Mouse (Mus musculus) left cerebral cortex, postnatal 25 days (tissue): Measurements from ENCODE around the gene Rab6a. TPM values are rescaled to one million over a fixed set of nuclear protein-coding genes. Genes with fewer than 3 reads are reported as not detected.

Source experiments
- DNase-seq, 2 experiments: peaks; one replicate each; pipeline ENCODE4 v3.0.0; 2022; ENCODE audit warnings: low spot score in 2 of 2, mixed read lengths in 1 of 2
- intact Hi-C: fragments of 180-260 bp; cut with DNase I; formaldehyde crosslinking; loops from one replicate; pipeline ENCODE4 v1.15.1; 2025
- total RNA-seq, 2 experiments: library from RNA; stranded (reverse); gene quantifications; 2 replicates each; pipeline ENCODE4 v1.2.3; 2021

Rab6a gene
- total RNA-seq, 2 experiments from 2014 or later, result 394 to 433 TPM

DNA sequence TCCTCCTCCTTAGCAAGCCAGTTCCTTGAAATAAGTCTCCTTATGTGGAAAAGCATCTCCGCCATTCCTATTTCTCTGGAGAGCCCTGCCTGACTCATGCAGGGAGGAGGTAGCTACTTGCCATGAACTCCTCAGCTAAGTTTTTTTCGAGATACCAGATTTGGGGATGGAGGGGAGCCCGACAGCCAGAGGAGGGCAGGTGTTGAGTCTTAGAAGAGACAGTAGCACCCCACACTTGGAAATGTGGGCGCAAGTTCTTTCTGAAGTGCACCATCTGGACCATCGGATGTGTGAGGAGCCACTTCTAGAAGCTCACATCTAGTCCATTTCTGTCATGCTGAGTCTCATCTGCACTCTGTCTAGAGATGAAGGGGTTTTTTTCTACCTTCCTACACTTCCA is 63.4 kb downstream of the Rab6a start:
- intact Hi-C loops, result loop anchor here (2.0 kb wide), 1 partner anchor 70 kb away; no protein-coding TSS in a partner anchor
- DNase-seq, result peak in 1 of 2 experiments; percentile 95

DNA sequence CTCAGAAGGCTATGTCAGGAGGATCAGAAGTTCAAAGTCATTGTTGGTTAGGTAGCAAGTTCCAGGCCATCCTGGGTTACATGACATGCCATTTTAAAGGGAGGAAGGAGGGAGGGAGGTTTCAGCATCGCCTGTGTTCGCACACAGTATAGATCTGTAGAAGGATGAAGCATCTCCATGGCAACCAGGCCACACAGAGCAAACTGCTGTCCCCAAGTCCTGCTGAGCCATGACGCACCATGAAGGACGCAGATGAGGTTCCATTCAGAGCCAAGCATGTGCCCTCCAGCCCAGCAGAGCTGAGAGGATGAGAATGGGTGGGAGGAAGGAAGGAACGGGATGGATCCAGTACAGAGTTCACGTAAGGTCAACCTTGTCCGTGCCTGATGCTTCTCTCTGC is 66.2 kb downstream of the Rab6a start:
- no peak for DNase-seq
- intact Hi-C loops, result no loop called here

DNA sequence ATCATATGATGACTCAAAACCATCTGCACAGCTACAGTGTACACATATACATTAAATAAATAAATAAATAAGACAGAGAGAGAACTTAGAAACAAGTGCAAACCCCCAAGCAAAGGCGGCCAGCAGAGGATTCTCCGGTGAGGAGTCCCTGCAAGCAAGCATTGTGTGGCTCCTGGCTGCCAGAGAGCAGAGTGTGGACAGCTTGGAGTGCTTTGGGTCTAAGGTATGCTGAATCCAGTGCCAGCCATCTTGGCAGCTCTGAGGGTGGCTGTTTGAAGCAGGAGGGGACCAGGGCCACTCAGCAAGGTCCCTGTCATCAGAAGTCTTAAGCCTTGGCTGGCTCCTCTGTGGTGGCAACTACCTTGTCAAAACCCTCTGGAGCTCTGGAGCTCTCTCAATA is 67.7 kb downstream of the Rab6a start:
- intact Hi-C loops, result no loop called here
- no peak for DNase-seq

GRCm38 (mm10) chr7:100678052-100678451 is 70.8 kb downstream of the Rab6a start:
- intact Hi-C loops, result no loop called here

GRCm38 (mm10) chr7:100678948-100679880 is 72.0 kb downstream of the Rab6a start:
- intact Hi-C loops, result no loop called here
- DNase-seq, result no peak

More at GRCm38 (mm10) chr7:100678052-100678451, 70.8 kb downstream of the Rab6a start:
- DNase-seq, result no peak

DNA sequence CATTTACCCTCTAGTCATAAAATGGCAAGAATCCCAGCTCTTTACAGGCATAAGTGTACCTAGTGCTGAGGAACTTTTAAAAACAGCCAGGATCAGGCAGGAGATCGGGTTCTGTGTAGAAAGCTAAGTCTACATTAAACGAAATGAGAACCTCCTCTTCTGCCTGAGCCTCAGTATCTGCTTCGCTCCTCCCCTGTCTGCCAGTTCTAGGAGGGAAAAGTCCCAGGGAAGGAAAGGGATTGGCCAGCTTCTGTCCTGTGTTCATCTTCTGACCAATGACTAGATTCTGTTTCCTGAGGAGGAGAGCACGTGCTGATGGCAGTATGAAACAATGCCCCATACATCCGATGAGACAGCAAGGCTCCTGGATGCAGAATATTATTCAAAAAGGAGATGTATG is 73.9 kb downstream of the Rab6a start:
- DNase-seq, result peak; percentile 13 to 63
- intact Hi-C loops, result no loop called here

DNA sequence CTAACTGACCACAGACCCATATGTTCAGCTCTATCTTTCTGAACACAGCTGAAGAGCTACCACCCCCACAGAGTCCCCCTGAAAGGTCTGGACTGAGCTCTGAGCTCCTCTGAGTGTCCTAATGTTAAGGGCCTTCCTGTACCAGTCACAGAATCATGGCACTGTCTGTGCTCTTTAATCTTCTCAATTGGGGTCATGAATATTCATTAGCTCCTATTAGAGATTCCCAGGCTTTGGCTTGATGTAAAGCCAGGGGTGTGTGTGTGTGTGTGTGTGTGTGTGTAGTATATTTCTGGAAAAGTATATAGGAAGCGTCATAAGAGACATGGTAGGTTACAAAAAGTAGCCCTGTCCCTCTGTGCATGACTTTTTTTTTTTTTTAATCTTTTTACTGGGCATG is 76.0 kb downstream of the Rab6a start:
- DNase-seq, result no peak
- intact Hi-C loops, result no loop called here

GRCm38 (mm10) chr7:100684081-100684480 is 76.9 kb downstream of the Rab6a start:
- intact Hi-C loops, result loop anchor here (2.0 kb wide), 2 partner anchors 39 to 163 kb away; no protein-coding TSS in a partner anchor
- DNase-seq, result no peak

GRCm38 (mm10) chr7:100684538-100684937 is 77.3 kb downstream of the Rab6a start:
- peak; percentile 72 to 73 for DNase-seq
- intact Hi-C loops, result loop anchor here (2.0 kb wide), 2 partner anchors 40 to 164 kb away; no protein-coding TSS in a partner anchor

DNA sequence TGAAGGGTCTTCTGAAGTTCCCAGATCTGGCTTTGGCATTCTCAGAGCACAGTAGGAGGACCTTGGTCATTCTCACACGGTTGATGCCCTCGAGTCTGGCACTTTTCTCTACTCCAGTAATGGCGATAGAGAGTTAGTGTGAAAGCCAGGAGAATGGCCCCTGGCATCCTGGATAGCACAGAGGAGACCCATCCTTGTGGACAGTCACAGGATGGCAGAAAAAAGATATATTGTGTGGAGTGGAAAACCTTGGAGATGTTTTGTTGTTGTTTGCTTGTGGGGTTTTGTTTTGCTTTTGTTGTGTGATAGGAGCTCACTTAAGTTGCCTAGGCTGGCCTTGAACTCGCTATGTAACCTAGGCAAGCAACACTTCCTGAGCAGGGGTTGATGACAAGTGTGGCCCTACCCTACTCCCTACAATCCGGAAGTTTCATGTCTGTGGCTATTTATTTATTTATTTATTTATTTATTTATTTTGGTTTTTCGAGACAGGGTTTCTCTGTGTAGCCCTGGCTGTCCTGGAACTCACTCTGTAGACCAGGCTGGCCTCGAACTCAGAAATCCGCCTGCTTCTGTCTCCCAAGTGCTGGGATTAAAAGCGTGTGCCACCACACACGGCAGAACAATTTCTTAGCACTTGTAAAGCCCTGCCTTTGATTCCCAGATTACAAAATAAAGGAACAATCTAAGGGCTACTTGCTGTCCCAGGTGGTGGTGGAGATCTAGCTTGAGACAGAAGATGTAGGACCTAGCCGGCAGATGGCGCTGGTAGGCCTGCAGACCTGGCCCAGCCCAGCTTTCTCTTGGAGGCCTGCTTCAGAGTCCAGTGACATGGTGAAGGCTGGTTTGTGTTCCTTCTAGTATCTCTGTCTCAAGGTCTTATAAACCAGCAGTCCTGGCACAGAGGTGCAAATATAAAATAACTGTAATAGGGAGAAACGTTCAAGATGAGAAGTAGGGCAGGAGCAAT is 78.1 kb downstream of the Rab6a start:
- intact Hi-C loops, result loop anchor here (2.0 to 5.0 kb wide), 4 partner anchors 41 to 165 kb away; no protein-coding TSS in a partner anchor
- peak; percentile 64 to 70 for DNase-seq

GRCm38 (mm10) chr7:100688471-100688870 is 81.3 kb downstream of the Rab6a start:
- intact Hi-C loops, result loop anchor here (5.0 kb wide), 2 partner anchors 109 to 129 kb away; no protein-coding TSS in a partner anchor
- no peak for DNase-seq

Other genes starting within 250 kb of the Rab6a start
- 10 to 100 TPM; 20.4 to 21.5 TPM for gene C2cd3, start 235.2 kb upstream of the Rab6a start, total RNA-seq
- 100 to 1,000 TPM; 202 to 218 TPM for gene Ppme1, start 235.1 kb upstream of the Rab6a start, total RNA-seq
- 1 to 10 TPM; 2.4 to 2.5 TPM for gene Ucp3, start 134.4 kb upstream of the Rab6a start, total RNA-seq
- gene Ucp2, start 114.1 kb upstream of the Rab6a start, total RNA-seq, result 10 to 100 TPM; 77.1 to 78.9 TPM
- under 1 TPM; 0.25 to 0.60 TPM for gene Dnajb13, start 92.5 kb upstream of the Rab6a start, total RNA-seq
- 10 to 100 TPM; 10.2 to 11.2 TPM for gene Coa4, start 70.3 kb upstream of the Rab6a start, total RNA-seq
- 10 to 100 TPM; 64.9 to 66.2 TPM for gene Mrpl48, start 891 bp downstream of the Rab6a start, total RNA-seq
- 100 to 1,000 TPM; 111 to 128 TPM for gene Plekhb1, start 55.0 kb downstream of the Rab6a start, total RNA-seq
- 100 to 1,000 TPM; 229 to 230 TPM for gene Fam168a, start 99.2 kb downstream of the Rab6a start, total RNA-seq